Mouse (Mus musculus) cerebellum, adult 11-12 months (tissue): ENCODE data around the gene 4930404N11Rik.

Experiments
- DNase-seq: peaks from one replicate; pipeline ENCODE4 v3.0.0; 2022

4930404N11Rik gene

GRCm38 (mm10) chr10:81354738-81355477 is 10.7 kb downstream of the 4930404N11Rik start:
- DNase-seq = peak; percentile 40

GRCm38 (mm10) chr10:81351678-81352291 is 13.8 kb downstream of the 4930404N11Rik start:
- peak; percentile 30 for DNase-seq

DNA sequence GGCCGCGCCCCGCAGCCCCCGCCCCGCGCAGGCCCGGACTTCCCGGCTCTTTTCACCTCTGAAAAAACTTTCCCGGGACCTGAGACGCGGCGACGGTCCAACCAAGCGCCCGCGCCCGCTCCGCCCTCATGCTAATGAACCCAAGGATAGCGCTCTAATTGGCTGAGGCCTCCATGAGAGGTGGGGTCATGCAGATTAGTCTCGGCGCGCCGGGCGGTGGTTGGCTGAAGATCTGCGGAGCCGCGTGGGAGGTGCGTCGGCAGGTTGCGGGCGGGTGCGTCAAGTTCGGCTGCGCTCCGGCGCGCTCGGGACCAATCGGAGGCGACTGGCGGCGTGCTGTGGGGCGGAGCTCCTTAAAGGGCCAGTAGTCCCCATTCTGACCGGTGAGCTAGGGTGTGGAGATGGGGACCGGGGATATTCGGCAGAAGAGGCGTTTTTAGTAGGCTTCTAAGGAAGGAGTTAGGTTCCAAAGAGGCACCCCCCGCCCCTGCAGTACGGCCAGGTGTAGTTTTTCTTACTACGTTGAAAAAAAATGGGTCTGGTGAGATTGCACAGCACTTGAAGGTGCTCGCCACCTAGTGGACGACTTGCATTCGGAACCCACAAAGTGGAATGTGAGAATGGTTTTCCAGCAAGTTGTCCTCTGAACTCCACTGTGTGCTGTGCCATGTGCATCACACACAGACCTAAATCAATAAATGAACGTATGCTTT is 15.1 kb downstream of the 4930404N11Rik start, which contains the start of gene Hmg20b:
TSS of gene Hmg20b (minus strand) at position 130 of the 713 bp plus-strand sequence.
- DNase-seq = peak; percentile 99

- no peak for DNase-seq
These were observed 15.7 kb downstream of the 4930404N11Rik start for GRCm38 (mm10) chr10:81349961-81350350.

GRCm38 (mm10) chr10:81349146-81349545 is 16.5 kb downstream of the 4930404N11Rik start:
- peak; percentile 66 for DNase-seq

DNA sequence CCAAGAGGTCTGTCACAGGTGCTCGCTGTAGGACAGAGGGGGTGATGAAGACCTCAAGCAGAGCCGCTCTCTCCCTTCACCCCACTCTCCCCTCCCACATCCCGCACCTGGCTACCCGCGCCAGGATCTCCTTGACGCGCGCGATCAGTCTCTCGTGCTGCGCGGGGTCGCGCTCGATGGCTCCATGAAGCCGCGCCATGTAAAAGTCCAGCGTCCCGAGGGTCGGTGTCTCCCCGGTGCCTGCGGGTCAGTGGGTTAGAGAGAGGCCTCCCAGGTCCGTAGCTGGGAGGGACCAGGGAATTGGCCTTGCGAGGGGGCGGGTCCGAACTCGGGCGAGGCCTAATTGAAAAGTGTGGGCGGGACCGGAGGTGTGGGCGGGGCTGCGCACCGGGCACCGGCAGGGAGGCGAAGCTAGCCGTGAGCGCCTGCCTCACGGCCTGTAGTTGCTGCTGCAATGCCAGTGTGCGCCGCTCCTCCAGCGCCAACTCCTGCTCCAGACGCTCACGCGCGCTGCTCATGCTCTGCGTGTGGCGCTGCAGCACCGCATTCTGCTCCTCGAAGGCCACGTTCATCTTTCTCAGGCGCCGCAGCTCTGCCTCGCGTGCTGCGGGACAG is 19.1 kb downstream of the 4930404N11Rik start:
- DNase-seq = peak; percentile 46

- DNase-seq = peak; percentile 27
These were observed 20.5 kb downstream of the 4930404N11Rik start for GRCm38 (mm10) chr10:81345162-81345534.

DNA sequence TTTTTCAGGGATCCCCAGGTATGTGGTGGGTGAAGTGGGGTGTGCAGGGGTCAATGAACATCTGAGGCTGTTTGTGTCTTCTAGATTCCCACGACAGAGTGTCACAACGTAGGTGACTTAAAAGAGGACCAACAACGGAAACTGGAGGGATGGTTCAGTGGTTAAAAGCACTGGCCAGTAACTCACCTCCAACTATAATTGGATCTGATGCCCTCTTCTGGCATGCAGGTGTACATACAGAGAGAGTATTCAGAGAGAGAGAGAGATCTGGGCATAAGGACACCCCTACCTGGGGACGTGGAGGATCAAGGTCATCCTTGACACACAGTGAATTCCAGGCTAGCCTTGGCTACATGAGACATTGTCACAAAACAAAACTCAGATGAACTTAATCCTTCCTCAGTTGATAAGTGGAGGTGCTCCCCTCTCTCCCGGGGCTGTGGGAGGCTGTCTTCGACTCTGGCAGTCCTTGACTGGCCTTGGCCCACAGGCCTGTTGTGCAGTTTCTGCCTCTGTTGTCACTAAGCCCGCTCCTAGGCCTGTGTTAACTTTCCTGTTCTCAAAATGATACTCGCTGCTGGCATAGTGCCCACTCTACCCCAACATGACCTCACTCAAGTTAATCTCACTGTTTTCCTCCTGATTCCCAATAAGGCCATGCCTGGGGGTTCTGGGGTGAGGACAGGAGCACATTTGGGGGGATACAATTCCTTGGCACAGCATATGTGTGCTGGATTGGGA is 21.0 kb downstream of the 4930404N11Rik start:
- DNase-seq = peak; percentile 18

- DNase-seq = no peak
These were observed 22.7 kb downstream of the 4930404N11Rik start, which contains the start of gene Gipc3 for GRCm38 (mm10) chr10:81342686-81343505. Gipc3 (minus strand) TSS chr10:81343266.

GRCm38 (mm10) chr10:81341333-81341949 is 24.2 kb downstream of the 4930404N11Rik start:
- peak; percentile 42 for DNase-seq

DNA sequence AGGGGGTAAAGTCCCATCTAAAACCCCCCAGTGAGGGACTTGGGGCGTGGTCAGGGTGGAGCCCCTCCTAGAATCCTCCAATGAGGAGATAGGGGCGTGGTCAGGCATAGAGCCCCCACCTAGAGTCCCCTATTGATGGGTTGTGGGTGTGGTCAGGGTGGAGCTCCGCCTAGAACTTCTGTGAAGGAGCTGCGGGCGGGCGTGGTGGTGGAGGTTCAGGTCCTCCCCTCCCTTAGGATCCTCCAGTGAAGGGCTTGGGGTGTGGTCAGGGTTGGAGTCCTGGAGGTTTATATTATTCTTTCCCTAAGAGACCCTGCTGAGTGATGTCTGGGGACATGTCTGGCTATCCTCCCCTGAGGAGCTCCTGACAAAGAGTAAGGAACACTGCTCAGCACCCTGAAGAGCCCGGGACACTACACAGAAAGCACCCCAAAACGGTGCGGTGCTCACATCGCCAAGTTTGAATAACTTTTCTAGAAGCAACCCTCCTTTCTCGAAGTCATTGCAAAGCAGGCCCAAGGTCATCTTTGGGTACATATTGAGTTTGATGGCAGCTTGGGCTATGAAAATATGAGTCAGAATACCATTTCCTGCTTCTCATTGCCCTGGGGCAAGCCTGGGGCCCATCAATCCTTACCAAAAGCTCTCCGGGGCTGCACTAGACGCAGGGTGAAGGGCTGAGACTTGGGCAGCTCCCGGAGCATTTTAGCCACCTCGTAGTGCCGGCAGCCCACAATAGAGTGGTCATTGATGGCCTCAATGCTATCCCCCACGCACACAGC is 24.9 kb downstream of the 4930404N11Rik start:
- peak; percentile 26 for DNase-seq

GRCm38 (mm10) chr10:81336558-81336957 is 29.1 kb downstream of the 4930404N11Rik start:
- no peak for DNase-seq

DNA sequence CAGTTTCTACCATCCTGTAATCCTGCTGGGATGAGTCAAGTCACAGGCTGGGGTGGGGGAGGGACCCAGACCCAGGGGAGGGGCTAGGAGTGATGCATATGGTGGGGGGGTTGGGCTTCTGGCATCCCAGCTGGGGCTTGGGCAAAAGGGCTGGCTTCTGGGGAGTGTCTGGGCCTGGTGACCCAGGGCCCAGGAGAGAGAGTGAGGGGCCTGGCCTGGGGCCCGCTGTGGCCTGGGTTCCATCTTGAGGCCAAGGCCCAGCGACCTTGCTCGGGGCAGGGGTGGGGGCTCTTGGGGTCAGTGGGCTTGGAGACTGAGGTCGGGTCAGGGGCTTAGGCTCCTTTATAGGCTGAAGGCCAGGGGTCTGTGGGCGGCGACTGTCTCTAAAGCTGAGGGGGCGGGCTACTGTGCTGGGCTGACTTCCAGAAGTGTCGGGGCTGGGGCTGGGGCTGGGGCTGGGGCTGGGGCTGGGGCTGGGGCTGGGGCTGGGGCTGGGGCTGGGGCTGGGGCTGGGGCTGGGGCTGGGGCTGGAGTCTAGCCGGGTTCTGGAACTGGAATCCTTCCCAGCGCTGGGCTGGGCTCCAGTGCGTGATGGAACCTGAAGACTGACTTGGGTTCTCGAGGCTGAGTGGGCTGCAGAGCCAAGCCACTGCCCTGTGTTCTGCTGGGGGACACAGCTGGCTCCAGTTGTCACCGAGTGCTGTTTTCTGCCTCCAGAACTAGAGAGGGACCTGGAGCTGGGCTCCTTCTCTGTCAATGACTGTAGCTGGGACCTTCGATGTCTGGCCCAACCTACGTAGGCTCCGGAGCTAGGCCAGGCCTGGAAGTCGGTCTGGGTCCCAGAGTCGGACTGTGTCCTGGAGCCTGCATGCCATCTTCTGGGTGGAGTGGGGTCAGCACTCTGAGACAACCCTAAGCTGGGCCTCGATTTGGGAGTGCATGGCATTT is 29.9 kb downstream of the 4930404N11Rik start:
- no peak for DNase-seq

DNA sequence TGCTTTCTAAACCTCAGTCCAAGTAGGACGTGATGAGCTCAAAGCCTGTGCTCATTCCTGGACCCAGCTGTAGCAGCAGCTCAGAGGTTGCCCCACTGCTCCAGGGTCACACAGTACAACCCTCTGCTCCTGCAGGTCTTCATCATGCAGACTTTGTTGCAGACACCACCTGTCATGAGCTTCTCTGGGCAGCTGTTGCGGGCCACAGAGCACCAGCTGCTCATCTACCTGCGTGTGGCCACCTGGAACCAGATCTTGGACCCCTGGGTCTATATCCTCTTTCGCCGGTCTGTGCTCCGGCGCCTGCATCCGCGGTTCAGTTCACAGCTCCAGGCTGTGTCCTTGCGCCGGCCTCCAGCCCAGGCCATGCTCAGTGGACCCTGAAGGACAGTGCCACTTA is 31.3 kb downstream of the 4930404N11Rik start:
- no peak for DNase-seq

GRCm38 (mm10) chr10:81332277-81332676 is 33.3 kb downstream of the 4930404N11Rik start:
- no peak for DNase-seq

GRCm38 (mm10) chr10:81330007-81330406 is 35.6 kb downstream of the 4930404N11Rik start:
- DNase-seq = no peak

DNA sequence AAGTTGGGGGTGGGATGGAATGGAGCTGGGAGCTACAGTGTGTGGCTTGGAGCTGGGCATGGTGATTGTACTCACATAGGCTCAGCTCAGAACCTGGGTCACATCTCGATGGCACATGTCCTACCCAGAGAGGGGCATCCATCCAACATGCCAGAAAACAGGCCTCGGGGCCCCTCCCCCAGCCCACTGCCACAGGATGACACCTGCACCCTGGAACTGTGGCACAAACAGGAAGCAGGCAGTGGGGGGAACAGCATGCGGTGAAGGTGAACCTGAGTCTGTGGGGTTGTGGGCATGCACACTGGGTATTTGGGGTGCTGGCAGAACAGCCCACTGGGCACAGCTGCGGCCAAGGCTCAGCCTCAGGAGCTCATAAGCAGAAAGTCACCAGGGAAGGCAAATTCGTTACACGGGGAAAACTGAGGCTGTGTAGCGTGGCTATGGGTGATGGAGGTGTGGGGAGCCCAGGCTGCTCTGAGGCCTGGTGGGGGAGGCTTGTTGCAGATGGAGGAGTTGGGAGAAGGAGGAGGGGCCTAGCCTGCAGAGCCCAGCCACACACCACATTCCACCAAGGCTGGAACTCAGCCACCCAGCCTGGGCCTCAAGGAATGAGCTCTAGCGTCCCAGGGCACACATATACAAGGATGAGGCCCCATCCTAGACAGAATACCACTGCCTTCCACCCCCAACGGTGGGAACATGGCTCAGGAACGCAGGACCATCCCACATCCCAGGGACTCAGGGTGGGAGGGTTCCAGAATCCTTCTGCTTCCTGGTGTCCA is 36.2 kb downstream of the 4930404N11Rik start:
- no peak for DNase-seq

DNA sequence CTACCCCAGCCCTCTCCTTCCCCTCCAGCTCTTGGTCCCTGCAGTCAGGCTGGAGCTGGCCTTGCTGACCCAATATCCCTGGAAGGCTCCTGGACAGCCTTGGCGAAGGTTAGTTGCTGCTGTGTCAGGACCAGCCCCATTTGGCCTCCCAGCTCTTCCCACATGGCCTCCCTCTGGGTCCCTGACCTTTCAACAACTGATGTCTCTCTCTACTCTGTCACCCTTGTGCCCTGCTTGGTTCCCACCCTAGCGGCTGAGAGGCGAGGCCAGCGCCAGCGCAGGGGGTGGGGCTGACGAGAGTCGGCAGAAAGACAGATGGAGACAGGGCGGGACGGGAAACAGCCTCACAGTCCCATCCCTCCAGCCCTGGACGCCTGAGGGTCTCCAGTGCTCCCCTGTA is 37.2 kb downstream of the 4930404N11Rik start, which contains the start of gene Tbxa2r:
TSS of gene Tbxa2r (plus strand) at position 346 of the 400 bp plus-strand sequence.
- no peak for DNase-seq
